Mouse (Mus musculus): ENCODE results near the gene Kyat1. TPM values are rescaled to one million over a fixed set of nuclear protein-coding genes. Genes with fewer than 3 reads are reported as not detected.
"Not testable (repeated sequence)": the region's sequence is repeated elsewhere in the genome, so short reads cannot be mapped to it uniquely, and the experiment has no call there.

Gene Kyat1
- polyA plus RNA-seq, 1 experiment from 2014 or later: 8.3 TPM

- H3K27me3 ChIP-seq (replicated peaks; ENCODE audit: low read depth, poor library complexity, severe bottlenecking): no peaks in the 10 kb centered on the region
- H3K27ac ChIP-seq (replicated peaks): no peak overlapping the region
- peaks cover 49% of the 10 kb centered on the region for H3K36me3 ChIP-seq (replicated peaks)
- H3K9me3 ChIP-seq: no peaks in the 10 kb centered on the region
- H3K4me1 ChIP-seq: no peaks in the 10 kb centered on the region
- no peak for DNase-seq (ENCODE audit: low spot score)
- 83% methylated on average over 8 of the region's 8 CpGs for WGBS
- no peak overlapping the region for H3K4me3 ChIP-seq
These were observed 53.0 kb downstream of the Kyat1 start for GRCm38 (mm10) chr2:30152616-30153015.

GRCm38 (mm10) chr2:30151840-30152239 is 53.8 kb downstream of the Kyat1 start:
- DNase-seq (ENCODE audit: low spot score): no peak
- Histone ChIP-seq H3K4me3 (no peak overlapping the region), H3K4me1 (no peaks in the 10 kb centered on the region), H3K27me3 (replicated peaks; ENCODE audit: low read depth, poor library complexity, severe bottlenecking) (no peaks in the 10 kb centered on the region), H3K27ac (replicated peaks) (no peak overlapping the region), H3K9me3 (no peaks in the 10 kb centered on the region), H3K36me3 (replicated peaks) (peaks cover 57% of the 10 kb centered on the region)
- WGBS: 94% methylated on average over 11 of the region's 11 CpGs

- no peaks in the 10 kb centered on the region for H3K9me3 ChIP-seq
- 94% methylated on average over 4 of the region's 4 CpGs for WGBS
- no peak overlapping the region for H3K4me3 ChIP-seq
- DNase-seq (ENCODE audit: low spot score): no peak
- peaks cover 99% of the 10 kb centered on the region for H3K36me3 ChIP-seq (replicated peaks)
- H3K4me1 ChIP-seq: no peaks in the 10 kb centered on the region
- no peak overlapping the region for H3K27ac ChIP-seq (replicated peaks)
- H3K27me3 ChIP-seq (replicated peaks; ENCODE audit: low read depth, poor library complexity, severe bottlenecking): no peaks in the 10 kb centered on the region
These were observed 58.2 kb downstream of the Kyat1 start for GRCm38 (mm10) chr2:30147466-30147865.

GRCm38 (mm10) chr2:30144436-30144835 is 61.2 kb downstream of the Kyat1 start:
- WGBS: 96% methylated on average over 4 of the region's 4 CpGs
- no peaks in the 10 kb centered on the region for H3K27me3 ChIP-seq (replicated peaks; ENCODE audit: low read depth, poor library complexity, severe bottlenecking)
- no peak overlapping the region for H3K27ac ChIP-seq (replicated peaks)
- H3K36me3 ChIP-seq (replicated peaks): peaks cover 99% of the 10 kb centered on the region
- H3K4me1 ChIP-seq: no peaks in the 10 kb centered on the region
- DNase-seq (ENCODE audit: low spot score): no peak
- H3K4me3 ChIP-seq: no peak overlapping the region
- no peaks in the 10 kb centered on the region for H3K9me3 ChIP-seq

- not testable (repeated sequence) for DNase-seq (ENCODE audit: low spot score); H3K27ac ChIP-seq (replicated peaks); H3K4me1 ChIP-seq; H3K9me3 ChIP-seq; H3K4me3 ChIP-seq; H3K27me3 ChIP-seq (replicated peaks; ENCODE audit: low read depth, poor library complexity, severe bottlenecking)
- H3K36me3 ChIP-seq (replicated peaks): peaks cover 95% of the 10 kb centered on the region
- WGBS: 95% methylated on average over 4 of the region's 4 CpGs
These were observed 65.6 kb downstream of the Kyat1 start for GRCm38 (mm10) chr2:30140021-30140420.

- Histone ChIP-seq H3K4me1 (peaks cover 24% of the 10 kb centered on the region), H3K27me3 (replicated peaks; ENCODE audit: low read depth, poor library complexity, severe bottlenecking) (no peaks in the 10 kb centered on the region), H3K9me3 (no peaks in the 10 kb centered on the region), H3K4me3 (peak overlapping the region; percentile 16; the same call in 1 of the 2 replicates), H3K27ac (replicated peaks) (no peak overlapping the region), H3K36me3 (replicated peaks) (peaks cover 63% of the 10 kb centered on the region)
- no peak for DNase-seq (ENCODE audit: low spot score)
- 92% methylated on average over 10 of the region's 10 CpGs for WGBS
These were observed 69.2 kb downstream of the Kyat1 start for GRCm38 (mm10) chr2:30136458-30136857.

Other genes starting within 250 kb of the Kyat1 start
- 92.9 and 95.8 TPM in 2 replicates for gene Sptan1, start 240.3 kb downstream of the Kyat1 start, polyA plus RNA-seq (2016; fragmentation: Nextera tagmentation; extraction: Ambion mirVana)
- 29.4 and 32.9 TPM in 2 replicates for gene Wdr34, start 157.0 kb downstream of the Kyat1 start, polyA plus RNA-seq (2016; fragmentation: Nextera tagmentation; extraction: Ambion mirVana)
- 870 and 873 TPM in 2 replicates for gene Set, start 148.5 kb downstream of the Kyat1 start, polyA plus RNA-seq (2016; fragmentation: Nextera tagmentation; extraction: Ambion mirVana)
- 12.7 and 13.9 TPM in 2 replicates for gene Pkn3, start 128.2 kb downstream of the Kyat1 start, polyA plus RNA-seq (2016; fragmentation: Nextera tagmentation; extraction: Ambion mirVana)
- gene Zdhhc12, start 112.2 kb downstream of the Kyat1 start, polyA plus RNA-seq (2016; fragmentation: Nextera tagmentation; extraction: Ambion mirVana): 35.2 and 37.7 TPM in 2 replicates
- 7.1 and 7.4 TPM in 2 replicates for gene Zer1, start 81.3 kb downstream of the Kyat1 start, polyA plus RNA-seq (2016; fragmentation: Nextera tagmentation; extraction: Ambion mirVana)
- 8.1 and 8.2 TPM in 2 replicates for gene Tbc1d13, start 72.1 kb downstream of the Kyat1 start, polyA plus RNA-seq (2016; fragmentation: Nextera tagmentation; extraction: Ambion mirVana)
- gene Endog, start 34.4 kb downstream of the Kyat1 start, polyA plus RNA-seq (2016; fragmentation: Nextera tagmentation; extraction: Ambion mirVana): 18.3 and 19.9 TPM in 2 replicates
- 95.4 and 98.5 TPM in 2 replicates for gene Spout1, start 27.4 kb downstream of the Kyat1 start, polyA plus RNA-seq (2016; fragmentation: Nextera tagmentation; extraction: Ambion mirVana)
- gene Lrrc8a, start 31.9 kb upstream of the Kyat1 start, polyA plus RNA-seq (2016; fragmentation: Nextera tagmentation; extraction: Ambion mirVana): 46.5 and 47.5 TPM in 2 replicates
- gene Gm28035, start 34.7 kb upstream of the Kyat1 start, polyA plus RNA-seq (2016; fragmentation: Nextera tagmentation; extraction: Ambion mirVana): 0.05 and 0.09 TPM in 2 replicates
- 2.9 and 4.9 TPM in 2 replicates for gene Phyhd1, start 60.4 kb upstream of the Kyat1 start, polyA plus RNA-seq (2016; fragmentation: Nextera tagmentation; extraction: Ambion mirVana)
- not detected in 2 replicates for gene Gm28038, start 75.2 kb upstream of the Kyat1 start, polyA plus RNA-seq (2016; fragmentation: Nextera tagmentation; extraction: Ambion mirVana)
- 23.9 and 24.0 TPM in 2 replicates for gene Dolk, start 80.5 kb upstream of the Kyat1 start, polyA plus RNA-seq (2016; fragmentation: Nextera tagmentation; extraction: Ambion mirVana)
- 68.0 and 76.6 TPM in 2 replicates for gene Nup188, start 80.5 kb upstream of the Kyat1 start, polyA plus RNA-seq (2016; fragmentation: Nextera tagmentation; extraction: Ambion mirVana)
- gene Sh3glb2, start 153.5 kb upstream of the Kyat1 start, polyA plus RNA-seq (2016; fragmentation: Nextera tagmentation; extraction: Ambion mirVana): 84.8 and 85.6 TPM in 2 replicates
- 29.3 and 30.8 TPM in 2 replicates for gene Miga2, start 158.4 kb upstream of the Kyat1 start, polyA plus RNA-seq (2016; fragmentation: Nextera tagmentation; extraction: Ambion mirVana)
- gene Dolpp1, start 186.4 kb upstream of the Kyat1 start, polyA plus RNA-seq (2016; fragmentation: Nextera tagmentation; extraction: Ambion mirVana): 46.2 and 47.9 TPM in 2 replicates
- 19.9 and 20.3 TPM in 2 replicates for gene Crat, start 210.0 kb upstream of the Kyat1 start, polyA plus RNA-seq (2016; fragmentation: Nextera tagmentation; extraction: Ambion mirVana)
- 161 and 162 TPM in 2 replicates for gene Ptpa, start 210.2 kb upstream of the Kyat1 start, polyA plus RNA-seq (2016; fragmentation: Nextera tagmentation; extraction: Ambion mirVana)

Data from embryonic facial prominence, embryonic 10.5 days (tissue).